Mouse (Mus musculus) spleen, adult 2 months (tissue): ENCODE measurements around the gene Alg14. TPM values are rescaled to one million over a fixed set of nuclear protein-coding genes. Genes with fewer than 3 reads are reported as not detected.

Experiments
- DNase-seq, 2 experiments: peaks; one replicate each; pipeline versions ENCODE4 v3.0.0 to v3.0.0-alpha.2; 2012 to 2021; ENCODE audit warnings: low spot score in 2 of 2, low read depth in 1 of 2
- H3K27ac ChIP-seq: fragments of 200-500 bp; 2 replicates; pipeline ENCODE4 v1.5.1; 2012; ENCODE audit warnings: low read length, inconsistent platforms; ENCODE audit not compliant: insufficient read depth
- H3K27me3 ChIP-seq: fragments of 200-500 bp; 2 replicates; pipeline ENCODE4 v1.6.1; 2012; ENCODE audit warnings: mild to moderate bottlenecking, moderate library complexity, low read length, inconsistent platforms; ENCODE audit not compliant: control insufficient read depth, insufficient read depth
- H3K36me3 ChIP-seq: fragments of 200-500 bp; 2 replicates; pipeline ENCODE4 v1.6.1; 2012; ENCODE audit warnings: mild to moderate bottlenecking, low read length, inconsistent platforms; ENCODE audit not compliant: control insufficient read depth, insufficient read depth
- H3K4me1 ChIP-seq: fragments of 200-500 bp; 2 replicates; pipeline ENCODE4 v1.6.1; 2011; ENCODE audit warnings: inconsistent platforms; ENCODE audit not compliant: control insufficient read depth, insufficient read depth, insufficient read length
- H3K4me3 ChIP-seq: fragments of 200-500 bp; 2 replicates; pipeline ENCODE4 v1.5.1; 2011; ENCODE audit warnings: mild to moderate bottlenecking, inconsistent platforms; ENCODE audit not compliant: insufficient read depth, insufficient read length; ENCODE audit errors: extremely low read depth
- CTCF ChIP-seq: fragments of 200-500 bp; IDR thresholded peaks from 2 replicates; pipeline ENCODE4 v1.5.1; 2011; ENCODE audit warnings: mild to moderate bottlenecking, inconsistent platforms; ENCODE audit not compliant: insufficient read depth, insufficient read length, insufficient replicate concordance; ENCODE audit errors: extremely low read depth
- POLR2A ChIP-seq: fragments of 200-500 bp; IDR thresholded peaks from 2 replicates; pipeline ENCODE4 v1.6.1; 2011; ENCODE audit warnings: low read depth, low read length, inconsistent platforms
- WGBS: fragments of 180-500 bp; shearing (Covaris S2); methylation state at CpG from one replicate; pipeline ENCODE4 v1.1.7; 2018; 5-methylcytosine and 5-hydroxymethylcytosine counted together
- polyA plus RNA-seq: library from polyadenylated mRNA; depleted of rRNA; stranded (reverse); fragments of >200 nt; gene quantifications from 2 replicates; pipeline ENCODE4 v1.2.3, GENCODE M21; 2012; rRNA removed

Alg14 gene
- polyA plus RNA-seq, 1 experiment, result 4.3 TPM

DNA sequence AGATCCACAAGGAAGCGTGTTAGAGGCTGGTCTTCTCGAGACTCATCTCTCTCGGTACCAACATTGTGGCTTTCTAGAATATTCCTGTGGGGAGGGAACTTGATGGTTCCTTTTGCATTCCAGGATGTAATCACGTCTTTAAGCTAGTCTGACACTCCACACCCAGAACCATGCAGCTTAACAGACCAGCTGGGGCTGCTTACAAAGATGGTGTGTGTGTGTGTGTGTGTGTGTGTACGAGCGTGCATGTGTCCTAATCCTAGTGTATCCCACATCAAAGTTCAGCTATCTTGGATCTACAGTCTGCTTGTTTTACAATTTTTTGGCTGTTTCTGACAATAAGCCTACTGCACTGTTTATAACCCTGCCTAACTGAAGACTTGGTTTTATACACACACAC lies 105.4 kb downstream of the Alg14 start:
- no peak for TF ChIP-seq POLR2A
- TF ChIP-seq CTCF, result no peak
- Histone ChIP-seq H3K36me3 (no peaks in the 10 kb centered on the region), H3K4me3 (no peak overlapping the region), H3K27ac (no peak overlapping the region), H3K4me1 (no peaks in the 10 kb centered on the region), H3K27me3 (no peaks in the 10 kb centered on the region)
- whole genome bisulfite sequencing, result 86% methylated on average over 6 of the region's 6 CpGs
- no peak for DNase-seq

DNA sequence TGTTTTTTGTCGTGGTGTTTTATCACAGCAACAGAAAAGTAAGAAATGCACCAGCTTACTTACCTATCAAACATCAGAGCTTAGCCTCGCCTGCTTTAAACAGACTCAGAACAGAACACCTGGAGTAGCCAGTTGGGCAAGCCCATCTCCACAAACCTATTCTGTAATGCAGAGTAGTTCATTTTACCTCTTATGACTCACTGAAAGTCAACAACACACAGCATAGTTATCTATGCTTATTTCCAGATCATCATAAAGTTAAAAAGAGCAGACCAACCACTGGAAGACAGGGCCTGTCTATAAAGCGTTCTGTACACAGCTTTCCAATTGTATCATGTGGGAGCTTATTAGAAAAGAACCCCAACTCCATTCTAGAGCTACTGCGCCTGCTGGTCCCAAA lies 109.8 kb downstream of the Alg14 start:
- no peak for DNase-seq
- Histone ChIP-seq H3K4me1 (no peaks in the 10 kb centered on the region), H3K4me3 (no peak overlapping the region), H3K36me3 (no peaks in the 10 kb centered on the region), H3K27me3 (no peaks in the 10 kb centered on the region), H3K27ac (no peak overlapping the region)
- WGBS, result 80% methylated on average over 4 of the region's 4 CpGs
- TF ChIP-seq POLR2A (no peak), CTCF (no peak)

DNA sequence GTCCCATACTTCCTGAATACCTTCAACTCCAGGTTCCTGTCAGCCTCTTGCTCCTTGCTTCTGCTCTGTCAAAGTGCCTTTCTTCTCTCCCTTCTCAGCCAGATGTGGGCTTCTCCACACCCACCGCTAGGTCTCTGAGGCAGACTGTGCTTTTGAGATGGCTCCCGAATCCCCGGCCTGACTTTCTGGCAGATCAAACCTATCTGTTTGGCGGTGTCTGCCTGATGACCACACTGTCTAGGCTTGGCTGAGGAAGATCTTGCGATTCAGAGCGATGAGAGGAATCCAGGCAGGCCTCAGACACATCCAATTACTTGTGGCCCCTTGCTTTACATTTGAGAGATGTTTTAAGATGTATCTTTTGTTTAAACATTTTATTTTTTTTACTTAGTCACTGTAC lies 110.5 kb downstream of the Alg14 start:
- TF ChIP-seq POLR2A (no peak), CTCF (no peak)
- Histone ChIP-seq H3K27ac (no peak overlapping the region), H3K4me1 (no peaks in the 10 kb centered on the region), H3K4me3 (no peak overlapping the region), H3K27me3 (no peaks in the 10 kb centered on the region), H3K36me3 (no peaks in the 10 kb centered on the region)
- WGBS, result 90% methylated on average over 6 of the region's 6 CpGs
- DNase-seq, result no peak

DNA sequence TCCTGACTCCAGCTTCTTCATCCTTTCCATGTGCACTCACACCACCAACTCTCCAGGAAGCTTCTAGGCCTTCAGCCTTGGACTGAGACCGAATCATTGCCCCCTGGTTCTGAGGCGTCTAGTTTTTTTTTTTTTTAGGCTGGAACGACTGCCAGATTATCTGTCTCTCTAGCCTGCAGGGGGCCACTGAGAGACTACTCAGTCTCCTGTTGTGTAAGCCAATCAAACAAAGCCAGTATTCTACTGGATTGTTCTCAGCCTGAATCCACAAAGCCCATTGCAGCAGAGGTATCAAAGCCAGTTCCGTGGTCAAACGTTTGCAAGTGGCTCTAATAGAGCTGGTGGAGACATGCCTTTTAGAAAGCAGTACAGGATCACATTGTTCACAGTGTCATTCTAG lies 111.9 kb downstream of the Alg14 start:
- TF ChIP-seq POLR2A (no peak), CTCF (no peak)
- DNase-seq, result no peak
- no peak overlapping the region for H3K27ac ChIP-seq
- H3K36me3 ChIP-seq, result no peaks in the 10 kb centered on the region
- H3K27me3 ChIP-seq, result no peaks in the 10 kb centered on the region
- H3K4me1 ChIP-seq, result no peaks in the 10 kb centered on the region
- WGBS, result 63% methylated on average over 5 of the region's 5 CpGs
- H3K4me3 ChIP-seq, result no peak overlapping the region

DNA sequence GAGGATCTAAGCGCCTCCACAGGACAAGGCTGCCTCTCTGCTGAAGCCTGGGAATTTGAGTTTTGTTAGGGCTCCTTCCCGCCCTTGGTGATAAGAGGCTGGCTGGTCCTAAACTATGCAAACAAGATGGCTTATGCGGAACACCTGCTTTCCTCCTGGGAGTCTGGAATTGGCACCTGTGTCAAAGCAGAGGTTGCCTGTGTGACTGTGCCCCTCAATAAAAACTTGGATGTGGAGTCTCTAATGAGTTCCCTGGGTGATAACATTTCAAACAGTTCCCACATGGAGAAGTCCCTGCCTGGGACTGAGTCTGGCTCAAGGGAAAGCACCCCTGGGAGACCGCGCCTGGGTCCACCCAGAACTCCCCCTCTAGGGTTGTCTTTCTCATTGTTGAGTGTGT lies 113.5 kb downstream of the Alg14 start:
- no peak overlapping the region for H3K4me3 ChIP-seq
- DNase-seq, result no peak
- no peaks in the 10 kb centered on the region for H3K27me3 ChIP-seq
- no peaks in the 10 kb centered on the region for H3K4me1 ChIP-seq
- no peaks in the 10 kb centered on the region for H3K36me3 ChIP-seq
- no peak for TF ChIP-seq CTCF
- no peak for TF ChIP-seq POLR2A
- WGBS, result 93% methylated on average over 5 of the region's 5 CpGs
- no peak overlapping the region for H3K27ac ChIP-seq

DNA sequence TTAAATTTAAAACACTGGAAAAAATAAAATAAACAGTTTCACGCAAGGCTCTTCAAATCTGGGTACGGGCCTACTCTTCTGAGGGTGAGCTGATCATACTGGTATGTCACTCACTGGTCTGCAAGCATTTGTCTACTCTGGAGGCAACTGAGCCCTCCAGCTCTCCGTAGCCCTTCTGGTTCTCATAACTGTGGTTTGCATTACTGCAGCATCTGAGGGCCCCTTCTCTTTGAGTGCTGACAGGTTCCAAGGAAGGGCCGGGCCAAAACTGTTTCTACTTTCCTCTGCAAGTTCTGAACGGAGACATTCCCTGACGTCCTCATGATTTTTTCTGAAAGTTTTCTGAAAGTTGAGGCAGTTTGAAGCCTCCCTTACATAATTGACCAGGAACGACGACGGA lies 115.8 kb downstream of the Alg14 start:
- H3K36me3 ChIP-seq, result no peaks in the 10 kb centered on the region
- H3K27ac ChIP-seq, result no peak overlapping the region
- 90% methylated on average over 9 of the region's 9 CpGs for WGBS
- no peaks in the 10 kb centered on the region for H3K27me3 ChIP-seq
- H3K4me1 ChIP-seq, result no peaks in the 10 kb centered on the region
- TF ChIP-seq POLR2A, result no peak
- no peak for TF ChIP-seq CTCF
- H3K4me3 ChIP-seq, result no peak overlapping the region
- no peak for DNase-seq

DNA sequence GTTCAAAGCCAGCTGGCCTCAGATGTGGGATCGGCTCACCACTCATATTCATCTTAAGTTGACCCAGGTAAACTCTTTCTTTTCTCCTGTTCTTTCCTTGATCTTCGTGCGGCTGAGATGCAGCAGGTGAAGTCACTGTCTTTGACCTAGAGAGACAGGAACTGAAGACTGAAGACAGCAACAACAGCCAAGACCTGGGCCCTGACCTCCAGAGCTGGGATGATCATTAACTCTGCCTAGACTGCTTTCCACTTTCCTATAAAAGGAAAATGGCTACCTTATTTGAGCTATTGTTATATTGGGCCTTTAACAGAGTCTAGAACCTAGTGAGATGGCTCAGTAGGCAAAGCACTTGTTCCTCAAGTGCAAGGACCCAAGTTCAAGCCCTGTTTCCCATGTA lies 116.8 kb downstream of the Alg14 start:
- no peak for DNase-seq
- no peak for TF ChIP-seq CTCF
- no peak for TF ChIP-seq POLR2A
- Histone ChIP-seq H3K27ac (no peak overlapping the region), H3K4me3 (no peak overlapping the region), H3K27me3 (no peaks in the 10 kb centered on the region), H3K36me3 (no peaks in the 10 kb centered on the region), H3K4me1 (no peaks in the 10 kb centered on the region)
- WGBS, result 87% methylated on average over 3 of the region's 3 CpGs

DNA sequence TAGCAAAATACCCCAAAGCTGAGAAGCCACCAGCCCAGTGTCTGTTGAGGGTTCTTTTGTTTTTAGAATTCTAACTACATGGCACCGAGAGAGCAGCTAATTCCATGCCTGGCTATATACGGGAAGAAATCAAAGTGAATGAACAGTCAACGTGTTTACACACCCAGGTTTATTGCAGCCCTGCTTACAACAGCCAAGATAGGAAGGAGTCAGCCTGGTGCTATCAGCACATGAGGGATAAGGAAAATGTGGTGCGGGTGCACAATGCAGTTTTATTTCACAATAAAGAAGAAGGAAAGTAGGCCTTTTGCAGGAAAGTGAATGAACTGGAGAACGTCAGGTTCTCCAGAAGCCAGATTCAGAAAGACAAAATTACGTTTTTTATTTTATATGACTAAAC lies 119.9 kb downstream of the Alg14 start:
- no peaks in the 10 kb centered on the region for H3K36me3 ChIP-seq
- no peak for DNase-seq
- 90% methylated on average over 6 of the region's 6 CpGs for WGBS
- no peak overlapping the region for H3K27ac ChIP-seq
- no peaks in the 10 kb centered on the region for H3K4me1 ChIP-seq
- no peaks in the 10 kb centered on the region for H3K27me3 ChIP-seq
- no peak for TF ChIP-seq POLR2A
- no peak for TF ChIP-seq CTCF
- H3K4me3 ChIP-seq, result no peak overlapping the region

Other genes with a start within 250 kb of the Alg14 start
- 1.1 TPM in 2 replicates for gene Rwdd3, start 120.1 kb upstream of the Alg14 start, polyA plus RNA-seq
- gene Tmem56, start 8.7 kb upstream of the Alg14 start, polyA plus RNA-seq, result 0.37 and 0.60 TPM in 2 replicates
- 55.7 and 92.3 TPM in 2 replicates for gene Cnn3, start 134.7 kb downstream of the Alg14 start, polyA plus RNA-seq
- gene Slc44a3, start 240.6 kb downstream of the Alg14 start, polyA plus RNA-seq, result 0.08 and 0.29 TPM in 2 replicates